Mouse (Mus musculus) colon, adult 2 months (tissue): Measurements from ENCODE around the gene Iqcb1. TPM values are rescaled to one million over a fixed set of nuclear protein-coding genes. Genes with fewer than 3 reads are reported as not detected.

Experiments used
- polyA plus RNA-seq: library from polyadenylated mRNA; depleted of rRNA; stranded (reverse); fragments of >200 nt; gene quantifications from 2 replicates; pipeline ENCODE4 v1.2.3, GENCODE M21; 2012; rRNA removed

Iqcb1 gene
- polyA plus RNA-seq: 0.23 and 0.71 TPM in 2 replicates

GRCm38 (mm10) chr16:36828054-36828786 lies at the start of gene Iqcb1:
Gene Iqcb1 (plus strand): TSS chr16:36828385.

GRCm38 (mm10) chr16:36784594-36785313 lies 43.4 kb upstream of the Iqcb1 start, which contains the start of gene Slc15a2:
Gene Slc15a2 (minus strand): TSS chr16:36784962.

GRCm38 (mm10) chr16:36874583-36875275 lies 46.5 kb downstream of the Iqcb1 start, which contains the start of the genes Eaf2 and Golgb1:
Gene Eaf2 (minus strand): TSS chr16:36875003.
Gene Golgb1 (plus strand): TSS chr16:36875140.

Other genes starting within 250 kb of the Iqcb1 start
- 0.52 and 0.78 TPM in 2 replicates for gene Cd86, start 162.3 kb upstream of the Iqcb1 start, polyA plus RNA-seq
- gene Ildr1, start 134.4 kb upstream of the Iqcb1 start, polyA plus RNA-seq: 175 and 200 TPM in 2 replicates
- gene Slc15a2, start 43.4 kb upstream of the Iqcb1 start, polyA plus RNA-seq: 0.68 and 2.3 TPM in 2 replicates
- 0.72 and 1.3 TPM in 2 replicates for gene Eaf2, start 46.6 kb downstream of the Iqcb1 start, polyA plus RNA-seq
- gene Golgb1, start 46.8 kb downstream of the Iqcb1 start, polyA plus RNA-seq: 67.1 and 97.2 TPM in 2 replicates
- 6.3 and 6.4 TPM in 2 replicates for gene Hcls1, start 106.6 kb downstream of the Iqcb1 start, polyA plus RNA-seq
- not detected in 2 replicates for gene Fbxo40, start 162.1 kb downstream of the Iqcb1 start, polyA plus RNA-seq
- gene Polq, start 183.4 kb downstream of the Iqcb1 start, polyA plus RNA-seq: 0.22 and 0.24 TPM in 2 replicates